Mouse (Mus musculus) ES-E14 (cell line): ENCODE data around the gene C1qc.

Experiments
- CHD2 ChIP-seq: IDR thresholded peaks from 2 replicates; pipeline ENCODE4 v1.6.1; 2014; ENCODE audit warnings: mild to moderate bottlenecking, low read depth, low read length, inconsistent platforms
- HCFC1 ChIP-seq: IDR thresholded peaks from 2 replicates; pipeline ENCODE4 v1.6.1; 2012; ENCODE audit warnings: low read length, inconsistent platforms, borderline replicate concordance; ENCODE audit not compliant: insufficient read depth
- MAFK ChIP-seq: IDR thresholded peaks from 2 replicates; pipeline ENCODE4 v1.6.1; 2014; ENCODE audit warnings: mild to moderate bottlenecking, low read depth, low read length, inconsistent platforms; ENCODE audit not compliant: insufficient read depth
- ZC3H11A ChIP-seq: IDR thresholded peaks from 2 replicates; pipeline ENCODE4 v1.6.1; 2012; ENCODE audit warnings: low read depth, mild to moderate bottlenecking, inconsistent platforms, low read length, borderline replicate concordance

DNA sequence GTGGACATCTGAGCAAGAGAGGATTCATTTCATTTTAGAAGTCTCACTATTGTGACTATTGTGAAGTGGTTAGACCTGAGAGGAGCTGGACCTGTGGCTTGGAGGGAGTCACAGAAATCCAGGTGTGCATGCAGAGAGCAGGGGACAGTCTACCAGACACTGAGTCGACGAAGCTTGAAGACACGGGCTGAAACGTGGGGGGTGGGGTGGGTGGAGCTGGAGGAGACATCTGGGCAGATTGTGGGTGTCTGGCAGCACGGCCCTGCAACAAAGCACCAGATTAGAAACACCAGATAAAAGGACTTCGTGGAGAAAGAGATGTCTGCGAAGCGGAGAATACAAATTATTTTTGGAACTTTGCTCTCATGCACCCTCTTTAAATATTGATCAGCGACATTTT is 29.3 kb downstream of the C1qc start:
- TF ChIP-seq HCFC1 (no peak), MAFK (no peak), CHD2 (no peak), ZC3H11A (no peak)
